Mouse (Mus musculus): Measurements from ENCODE around the gene Ubald2. TPM values are rescaled to one million over a fixed set of nuclear protein-coding genes. Genes with fewer than 3 reads are reported as not detected.
A peak's percentile ranks its signal among the peaks of the same experiment; 100 is the strongest.

Ubald2 gene
- 47.7 and 50.3 TPM in 2 replicates for polyA plus RNA-seq (2015; fragmentation: Nextera tagmentation; extraction: Ambion mirVana)

- H3K9me3 ChIP-seq: no peaks in the 10 kb centered on the region
- WGBS: 2% methylated on average over 58 of the region's 66 CpGs
- ATAC-seq: peak; percentile 99
- H3K27me3 ChIP-seq: no peaks in the 10 kb centered on the region
- H3K4me1 ChIP-seq (replicated peaks): peaks cover 39% of the 10 kb centered on the region
- H3K4me2 ChIP-seq (replicated peaks): peak within 1 kb of the TSS; percentile 72
- peak within 1 kb of the TSS; percentile 97 for H3K4me3 ChIP-seq (replicated peaks)
- peak within 1 kb of the TSS; percentile 95 for H3K27ac ChIP-seq
- H3K36me3 ChIP-seq: peaks cover 21% of the 10 kb centered on the region
- H3K9ac ChIP-seq (replicated peaks): peak within 1 kb of the TSS; percentile 97
Observed at GRCm38 (mm10) chr11:116433356-116434286, at the start of gene Ubald2. Ubald2 (plus strand) TSS chr11:116434094.

GRCm38 (mm10) chr11:116384171-116384570 lies 49.7 kb upstream of the Ubald2 start:
- ATAC-seq: no peak
- Histone ChIP-seq H3K27me3 (no peaks in the 10 kb centered on the region), H3K4me3 (replicated peaks) (no peak overlapping the region), H3K4me2 (replicated peaks) (no peak overlapping the region), H3K4me1 (replicated peaks) (peaks cover 24% of the 10 kb centered on the region), H3K9ac (replicated peaks) (no peak overlapping the region), H3K9me3 (no peaks in the 10 kb centered on the region), H3K36me3 (peaks cover 16% of the 10 kb centered on the region; the same call in 1 of the 2 replicates), H3K27ac (no peak overlapping the region)
- 83% methylated on average over 11 of the region's 11 CpGs for WGBS

GRCm38 (mm10) chr11:116385999-116386398 lies 47.9 kb upstream of the Ubald2 start:
- Histone ChIP-seq H3K9ac (replicated peaks) (no peak overlapping the region), H3K4me3 (replicated peaks) (no peak overlapping the region), H3K27ac (no peak overlapping the region), H3K4me1 (replicated peaks) (peaks cover 24% of the 10 kb centered on the region), H3K36me3 (peaks cover 9% of the 10 kb centered on the region; the same call in 1 of the 2 replicates), H3K4me2 (replicated peaks) (no peak overlapping the region), H3K9me3 (no peaks in the 10 kb centered on the region), H3K27me3 (no peaks in the 10 kb centered on the region)
- WGBS: 56% methylated on average over 5 of the region's 5 CpGs
- no peak for ATAC-seq

- Histone ChIP-seq H3K36me3 (peaks cover 9% of the 10 kb centered on the region; the same call in 1 of the 2 replicates), H3K4me2 (replicated peaks) (peak overlapping the region; percentile 19), H3K27ac (peak overlapping the region; percentile 40; the same call in 1 of the 2 replicates), H3K4me3 (replicated peaks) (no peak overlapping the region), H3K27me3 (no peaks in the 10 kb centered on the region), H3K9ac (replicated peaks) (peak overlapping the region; percentile 44; the same call in 1 of the 2 replicates), H3K4me1 (replicated peaks) (peaks cover 24% of the 10 kb centered on the region), H3K9me3 (no peaks in the 10 kb centered on the region)
- WGBS: 22% methylated on average over 14 of the region's 16 CpGs
- no peak for ATAC-seq
Observed at GRCm38 (mm10) chr11:116387086-116388071, 46.5 kb upstream of the Ubald2 start.

- peak; percentile 40; the same call in 1 of the 2 replicates for ATAC-seq
- H3K36me3 ChIP-seq: peaks cover 9% of the 10 kb centered on the region; the same call in 1 of the 2 replicates
- no peak overlapping the region for H3K27ac ChIP-seq
- no peak overlapping the region for H3K4me3 ChIP-seq (replicated peaks)
- 71% methylated on average over 14 of the region's 14 CpGs for WGBS
- H3K9me3 ChIP-seq: no peaks in the 10 kb centered on the region
- no peaks in the 10 kb centered on the region for H3K27me3 ChIP-seq
- H3K4me2 ChIP-seq (replicated peaks): no peak overlapping the region
- H3K9ac ChIP-seq (replicated peaks): 0 out of 2 replicates have a peak overlapping the region, but pooled peaks have one; percentile 28
- H3K4me1 ChIP-seq (replicated peaks): peaks cover 24% of the 10 kb centered on the region
Observed at GRCm38 (mm10) chr11:116388841-116389480, 44.9 kb upstream of the Ubald2 start.

- Histone ChIP-seq H3K4me2 (replicated peaks) (no peak overlapping the region), H3K27ac (no peak overlapping the region), H3K4me3 (replicated peaks) (no peak overlapping the region), H3K9ac (replicated peaks) (no peak overlapping the region), H3K9me3 (no peaks in the 10 kb centered on the region), H3K27me3 (no peaks in the 10 kb centered on the region), H3K4me1 (replicated peaks) (no peaks in the 10 kb centered on the region), H3K36me3 (peaks cover 16% of the 10 kb centered on the region)
- no peak for ATAC-seq
- 95% methylated on average over 4 of the region's 4 CpGs for WGBS
Observed at GRCm38 (mm10) chr11:116394769-116395168, 39.1 kb upstream of the Ubald2 start.

- no peak overlapping the region for H3K4me3 ChIP-seq (replicated peaks)
- H3K27me3 ChIP-seq: no peaks in the 10 kb centered on the region
- 0 out of 2 replicates have a peak, but pooled peaks cover 3% of the 10 kb centered on the region for H3K4me1 ChIP-seq (replicated peaks)
- no peak overlapping the region for H3K27ac ChIP-seq
- H3K9me3 ChIP-seq: no peaks in the 10 kb centered on the region
- no peak for ATAC-seq
- H3K36me3 ChIP-seq: peaks cover 16% of the 10 kb centered on the region
- WGBS: 88% methylated on average over 11 of the region's 11 CpGs
- H3K9ac ChIP-seq (replicated peaks): no peak overlapping the region
- no peak overlapping the region for H3K4me2 ChIP-seq (replicated peaks)
Observed at GRCm38 (mm10) chr11:116396276-116396933, 37.5 kb upstream of the Ubald2 start.

GRCm38 (mm10) chr11:116396934-116397330 lies 37.0 kb upstream of the Ubald2 start:
- no peak overlapping the region for H3K9ac ChIP-seq (replicated peaks)
- 93% methylated on average over 3 of the region's 3 CpGs for WGBS
- H3K4me1 ChIP-seq (replicated peaks): 0 out of 2 replicates have a peak, but pooled peaks cover 3% of the 10 kb centered on the region
- no peaks in the 10 kb centered on the region for H3K9me3 ChIP-seq
- H3K4me3 ChIP-seq (replicated peaks): no peak overlapping the region
- H3K4me2 ChIP-seq (replicated peaks): no peak overlapping the region
- no peaks in the 10 kb centered on the region for H3K27me3 ChIP-seq
- peaks cover 16% of the 10 kb centered on the region for H3K36me3 ChIP-seq
- H3K27ac ChIP-seq: no peak overlapping the region
- ATAC-seq: no peak

- no peaks in the 10 kb centered on the region for H3K27me3 ChIP-seq
- no peak for ATAC-seq
- H3K9me3 ChIP-seq: no peaks in the 10 kb centered on the region
- no peak overlapping the region for H3K27ac ChIP-seq
- H3K4me3 ChIP-seq (replicated peaks): no peak overlapping the region
- 0 out of 2 replicates have a peak, but pooled peaks cover 3% of the 10 kb centered on the region for H3K4me1 ChIP-seq (replicated peaks)
- 85% methylated on average over 8 of the region's 8 CpGs for WGBS
- H3K9ac ChIP-seq (replicated peaks): no peak overlapping the region
- no peak overlapping the region for H3K4me2 ChIP-seq (replicated peaks)
- H3K36me3 ChIP-seq: peaks cover 16% of the 10 kb centered on the region
Observed at GRCm38 (mm10) chr11:116397517-116398347, 36.2 kb upstream of the Ubald2 start.

GRCm38 (mm10) chr11:116398348-116398677 lies 35.6 kb upstream of the Ubald2 start:
- H3K36me3 ChIP-seq: peaks cover 21% of the 10 kb centered on the region
- ATAC-seq: no peak
- H3K4me3 ChIP-seq (replicated peaks): no peak overlapping the region
- WGBS: 75% methylated on average over 11 of the region's 11 CpGs
- no peak overlapping the region for H3K4me2 ChIP-seq (replicated peaks)
- H3K9me3 ChIP-seq: no peaks in the 10 kb centered on the region
- no peak overlapping the region for H3K27ac ChIP-seq
- H3K4me1 ChIP-seq (replicated peaks): 0 out of 2 replicates have a peak, but pooled peaks cover 3% of the 10 kb centered on the region
- H3K27me3 ChIP-seq: no peaks in the 10 kb centered on the region
- H3K9ac ChIP-seq (replicated peaks): no peak overlapping the region
